Mouse (Mus musculus) lung, adult 18-20 months (tissue): ENCODE data around the gene Hgd.

Experiments used
- DNase-seq, 2 experiments: peaks; one replicate each; pipeline ENCODE4 v3.0.0; 2022; ENCODE audit warnings: mixed read lengths in 2 of 2

Gene Hgd

DNA sequence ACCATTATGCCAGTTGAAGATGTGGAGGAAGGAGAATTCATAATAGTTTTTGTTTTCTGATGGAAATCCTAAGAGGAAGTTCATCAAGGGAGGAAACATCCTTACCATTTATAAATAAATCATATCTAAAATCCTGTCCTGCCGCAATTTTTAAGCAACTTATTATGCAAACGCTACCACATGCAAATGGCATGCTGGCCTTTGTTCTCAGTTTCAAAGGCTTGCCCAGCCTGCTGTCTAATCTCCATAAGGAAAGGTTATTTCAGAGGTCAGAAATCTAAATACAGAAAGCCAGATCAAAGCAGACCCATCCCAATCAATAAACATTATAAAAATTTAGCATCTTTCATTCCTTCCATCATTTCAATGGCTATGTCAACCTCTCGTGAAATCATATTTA is 1.9 kb downstream of the Hgd start:
- no peak for DNase-seq

DNA sequence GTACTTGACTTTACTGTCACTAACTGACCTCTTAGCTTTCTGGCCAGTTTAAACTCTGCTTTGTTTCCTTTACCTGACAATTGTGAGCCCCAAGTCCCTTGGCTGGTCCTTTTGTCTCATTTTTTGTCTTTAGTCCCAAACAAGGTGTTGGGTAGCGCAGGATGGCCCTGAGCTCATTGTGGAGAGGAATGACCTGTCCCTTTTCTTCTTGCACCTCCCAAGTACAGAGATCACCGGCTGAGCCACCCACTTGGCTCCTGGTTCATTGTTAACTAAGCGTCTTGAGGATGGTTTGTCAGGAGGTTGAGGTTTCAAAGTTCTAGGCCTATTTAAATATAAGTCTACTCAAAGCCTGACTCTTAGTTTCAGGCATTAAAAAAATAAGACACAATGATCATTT is 3.4 kb downstream of the Hgd start:
- no peak for DNase-seq

DNA sequence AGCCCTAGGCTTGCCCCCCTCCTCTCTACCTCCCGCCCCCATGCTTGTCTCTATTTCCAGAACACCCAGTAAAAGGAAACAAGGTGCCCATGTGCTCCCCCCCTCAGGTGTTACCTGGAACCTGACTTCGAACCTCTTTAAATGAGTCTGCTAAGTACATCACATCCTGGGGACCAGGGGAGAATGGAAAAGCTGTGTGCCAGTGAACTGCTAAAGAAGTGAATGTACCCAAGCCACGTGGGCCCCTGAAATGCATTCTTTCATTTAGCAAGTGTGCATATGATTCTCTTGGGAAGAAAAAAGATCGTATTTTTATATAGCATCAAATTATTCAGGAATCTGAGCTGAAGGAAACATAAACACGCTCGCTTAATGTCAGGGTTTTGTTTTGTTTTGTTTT is 3.8 kb downstream of the Hgd start:
- DNase-seq, result no peak

DNA sequence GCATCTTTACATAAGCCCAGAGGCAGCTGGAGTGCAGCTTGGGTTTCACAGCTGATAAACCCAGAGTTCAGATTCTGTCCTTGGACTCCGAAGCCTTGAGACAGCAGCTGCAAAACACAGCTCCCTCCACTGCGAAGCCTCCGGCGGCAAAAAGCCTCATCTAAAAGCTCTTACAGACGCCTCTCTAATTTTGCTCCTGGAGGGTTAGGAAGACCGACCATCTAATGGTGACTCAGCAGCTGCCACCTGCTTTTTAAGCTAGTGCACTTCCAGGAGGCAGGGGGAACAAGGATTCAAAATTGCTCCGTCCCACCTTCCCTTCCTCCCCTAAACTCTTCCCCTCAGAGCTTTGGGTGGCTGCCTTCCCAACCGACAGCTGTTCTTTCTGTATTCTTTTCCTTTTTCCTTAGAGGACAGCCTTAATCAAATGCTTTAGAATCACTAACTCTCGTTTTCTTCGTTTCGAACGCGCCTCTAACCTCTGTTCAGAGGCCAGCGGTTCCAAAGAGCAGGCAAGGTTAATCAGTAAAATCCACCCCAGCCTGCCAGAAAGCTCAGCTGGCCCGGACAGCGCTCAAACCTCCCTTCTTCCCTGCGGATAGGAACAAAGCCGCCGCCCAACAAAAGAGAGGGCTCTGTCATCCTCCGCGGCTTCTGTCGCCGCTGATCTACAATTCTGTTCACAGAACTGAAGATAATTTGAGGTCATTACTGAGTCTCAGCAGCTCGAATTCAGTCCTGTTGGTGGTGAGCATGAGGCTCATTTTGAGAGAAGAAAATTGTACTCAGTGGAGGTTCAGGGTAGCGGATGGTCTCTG is 4.5 kb downstream of the Hgd start:
- DNase-seq, result no peak

DNA sequence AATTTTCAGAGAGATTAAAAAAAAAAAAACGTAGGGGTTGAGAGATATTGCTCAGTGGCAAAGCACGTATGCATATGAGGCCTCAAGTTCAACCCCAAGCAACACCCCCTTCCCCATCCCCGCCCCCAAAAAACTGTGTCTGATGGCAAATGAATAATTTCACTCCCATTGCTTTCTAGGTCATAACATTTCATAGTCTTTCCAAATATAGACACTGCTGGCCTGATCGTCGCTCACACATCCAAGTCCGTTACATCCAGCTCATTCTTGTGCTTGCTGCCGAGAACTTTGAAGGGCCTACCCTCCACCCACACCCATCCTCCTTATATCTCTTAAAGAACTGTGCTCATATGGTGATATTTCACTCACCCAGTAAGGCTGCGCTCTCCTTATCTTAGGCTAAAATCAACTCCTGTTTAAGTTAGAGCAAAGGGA is 5.2 kb downstream of the Hgd start:
- no peak for DNase-seq

DNA sequence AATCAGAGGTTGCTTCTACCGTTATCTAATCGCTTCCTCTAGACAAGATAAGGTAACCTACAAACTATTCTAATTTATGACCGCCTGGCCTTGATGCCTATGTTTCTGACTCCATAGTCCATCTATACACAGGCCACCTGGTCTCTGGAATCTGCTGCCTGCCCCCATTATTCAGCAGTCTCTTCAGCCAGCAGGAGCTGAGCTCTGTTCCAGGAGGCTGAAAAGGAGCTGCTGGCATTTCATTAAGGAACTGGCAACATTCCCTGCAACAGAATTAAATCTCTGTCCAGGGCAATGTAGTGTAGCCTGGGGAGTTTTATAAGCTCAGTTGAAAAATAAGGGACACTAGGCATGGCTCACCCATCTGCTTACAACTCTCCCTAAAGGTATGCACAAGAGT is 11.0 kb downstream of the Hgd start:
- no peak for DNase-seq

DNA sequence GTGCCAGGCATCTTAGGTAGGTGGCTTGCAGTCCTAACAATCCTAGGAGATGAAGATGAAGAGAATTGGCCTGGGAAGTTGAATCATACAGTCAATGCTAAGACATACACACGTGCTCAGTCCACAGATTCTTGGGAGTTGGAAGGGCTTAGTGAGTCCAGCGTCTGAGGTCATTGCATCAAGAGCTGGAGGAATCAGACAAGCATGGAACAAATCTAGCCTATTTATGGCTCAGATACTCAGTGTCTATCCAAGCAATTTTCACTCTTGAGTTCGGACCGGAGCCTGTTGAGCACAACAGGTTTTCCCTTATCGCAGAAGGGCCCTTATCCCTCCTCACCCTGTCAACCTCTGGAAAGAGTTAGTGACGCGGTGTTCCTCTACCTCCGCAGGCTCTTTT is 11.6 kb downstream of the Hgd start:
- peak in 1 of 2 experiments; percentile 7 for DNase-seq

DNA sequence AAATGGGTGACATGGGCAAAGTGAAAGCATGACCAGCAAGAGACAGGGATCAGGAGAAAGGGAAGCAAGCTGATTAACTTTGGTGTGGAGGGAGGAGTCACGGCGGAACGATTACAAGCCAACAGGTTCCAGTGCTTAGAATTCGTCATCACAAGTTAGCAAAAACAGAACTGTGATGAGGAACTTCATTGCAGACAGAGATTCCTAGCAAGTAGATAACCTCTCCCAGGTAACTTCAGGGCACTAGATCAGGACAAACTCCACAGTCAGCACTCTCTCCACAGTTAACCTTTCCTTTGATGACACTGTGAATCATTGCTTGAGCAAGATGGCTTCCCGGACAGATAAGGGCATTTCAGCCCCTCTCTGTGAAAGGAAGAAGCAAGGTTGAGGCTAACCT is 17.5 kb downstream of the Hgd start:
- DNase-seq, result no peak

DNA sequence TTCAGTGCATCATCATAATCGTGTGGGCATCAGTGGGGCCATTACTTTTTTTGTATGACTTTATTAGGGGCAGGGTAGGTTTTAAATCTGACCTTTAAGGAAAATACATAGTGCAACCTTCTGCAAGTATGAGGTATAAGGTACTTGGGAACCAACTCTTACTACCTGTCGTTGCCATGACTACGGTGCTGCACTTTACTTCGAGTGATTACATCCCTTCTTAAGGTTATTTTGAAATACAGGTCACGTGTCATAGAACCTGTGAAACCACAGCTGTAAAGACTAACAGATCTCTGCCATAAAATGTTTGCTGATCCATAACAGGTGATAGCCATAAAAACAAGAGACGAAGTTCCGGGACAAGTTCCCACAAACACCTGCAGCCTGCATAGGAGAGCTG is 18.5 kb downstream of the Hgd start:
- DNase-seq, result peak; percentile 36 to 60

DNA sequence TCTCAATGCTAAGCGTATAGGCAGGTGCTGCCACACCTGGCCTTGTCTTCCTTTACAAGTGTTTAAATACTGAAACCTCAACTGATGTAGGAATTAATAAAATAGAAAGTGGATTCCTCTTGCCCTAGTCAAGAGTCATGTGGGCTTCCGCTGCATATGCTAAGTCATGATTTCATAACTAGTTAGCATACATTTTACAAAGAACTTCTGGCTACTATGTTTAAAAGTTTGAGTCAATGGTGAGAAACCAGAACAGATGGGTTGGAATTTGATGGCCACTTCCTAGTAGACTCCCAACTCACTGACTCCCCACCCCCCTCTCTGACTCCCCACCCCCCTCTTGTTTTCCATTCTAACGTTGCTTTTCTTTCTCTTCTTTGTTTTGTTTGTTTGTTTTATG is 19.4 kb downstream of the Hgd start:
- no peak for DNase-seq

DNA sequence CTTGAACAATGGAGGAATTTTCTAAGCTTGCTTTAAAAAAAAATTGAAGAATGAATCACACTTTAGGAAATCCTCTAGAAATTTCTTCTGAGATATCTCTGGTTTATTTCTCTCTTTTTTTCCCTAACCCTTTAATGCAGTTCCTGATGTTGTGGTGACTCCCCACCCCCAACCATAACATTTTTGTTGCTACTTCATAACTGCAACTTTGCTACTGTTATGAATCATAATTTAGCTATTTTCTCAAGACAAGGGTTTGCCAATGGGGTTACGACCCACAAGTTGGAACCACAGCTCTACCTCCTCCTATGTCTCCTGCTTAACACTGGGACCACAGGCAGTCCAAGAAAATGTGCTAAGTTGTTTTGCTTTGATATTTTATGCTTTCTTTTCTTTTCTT is 23.5 kb downstream of the Hgd start:
- DNase-seq, result no peak

DNA sequence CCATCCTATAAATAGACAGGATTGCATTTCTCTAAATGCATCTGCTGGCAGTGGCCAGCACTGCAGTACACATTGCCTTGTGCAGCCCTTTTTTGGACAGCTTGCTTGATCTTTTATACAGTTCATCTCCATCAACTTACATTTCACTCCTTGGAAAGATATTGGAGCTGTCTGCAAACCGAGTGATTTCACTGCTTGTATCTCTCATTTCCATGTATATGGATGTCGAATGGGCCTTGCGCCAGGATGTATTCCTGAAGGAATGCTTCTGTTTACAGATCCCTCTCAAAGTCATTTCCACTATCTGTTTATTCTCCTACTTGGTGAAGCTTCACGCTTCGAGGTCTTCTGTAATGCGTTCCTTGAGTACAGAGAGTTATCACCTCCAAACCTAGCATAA is 24.3 kb downstream of the Hgd start:
- DNase-seq, result no peak

DNA sequence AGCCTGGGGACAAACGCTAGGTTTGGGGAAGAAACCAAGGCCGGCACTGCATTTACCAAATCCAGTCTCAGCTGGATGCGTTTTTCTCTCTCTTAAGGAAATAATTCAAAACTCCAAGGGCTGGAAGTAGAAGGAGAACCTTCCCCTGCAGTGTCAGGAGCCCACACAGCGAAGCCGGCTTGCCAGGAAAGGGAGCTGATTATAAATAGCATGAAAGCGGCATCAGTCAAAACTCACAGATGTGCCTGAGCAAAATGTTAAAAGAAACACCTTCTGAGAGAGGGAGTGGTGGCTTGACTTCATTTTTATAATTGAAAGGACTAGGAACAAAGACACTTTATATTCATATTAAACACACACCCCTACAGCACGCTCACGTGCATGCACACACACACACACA is 30.4 kb downstream of the Hgd start:
- DNase-seq, result no peak

DNA sequence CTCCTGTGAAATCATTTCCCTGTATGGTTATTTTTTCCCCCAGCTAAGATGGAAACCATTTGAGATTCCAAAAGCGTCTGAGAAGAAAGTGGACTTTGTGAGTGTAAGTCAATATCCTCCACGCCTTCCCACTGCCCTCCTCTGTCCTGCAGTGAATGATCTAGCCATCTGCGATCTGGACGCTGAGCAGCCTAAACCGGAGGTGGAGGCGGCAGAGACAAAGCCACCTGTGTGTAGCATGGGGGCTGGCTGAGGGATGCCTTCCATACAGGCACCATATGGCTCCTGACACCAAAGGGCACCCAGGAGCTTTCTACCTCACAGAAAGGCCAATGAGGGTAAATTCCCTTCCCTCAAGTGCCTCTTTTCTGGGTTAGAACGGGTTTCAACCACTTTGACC is 31.1 kb downstream of the Hgd start:
- no peak for DNase-seq

DNA sequence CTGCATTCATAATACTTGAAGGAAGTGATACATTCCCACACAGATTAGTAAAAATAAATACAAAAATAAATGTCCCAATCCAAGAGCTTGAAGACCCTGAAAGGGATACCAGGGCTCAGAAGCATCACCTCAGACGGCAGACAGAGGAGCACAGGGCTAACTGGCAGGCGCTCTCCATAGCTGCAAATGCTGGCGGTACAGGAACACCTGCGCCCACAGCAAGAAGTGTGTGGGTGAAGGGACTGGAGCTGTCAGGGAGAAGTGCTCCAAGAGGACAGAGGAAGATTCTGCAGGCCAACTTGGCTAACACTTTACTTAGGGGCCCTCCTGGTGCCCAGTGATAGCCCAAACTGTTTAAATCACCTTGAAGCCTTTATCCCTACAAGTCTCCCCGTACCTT is 32.1 kb downstream of the Hgd start:
- no peak for DNase-seq

DNA sequence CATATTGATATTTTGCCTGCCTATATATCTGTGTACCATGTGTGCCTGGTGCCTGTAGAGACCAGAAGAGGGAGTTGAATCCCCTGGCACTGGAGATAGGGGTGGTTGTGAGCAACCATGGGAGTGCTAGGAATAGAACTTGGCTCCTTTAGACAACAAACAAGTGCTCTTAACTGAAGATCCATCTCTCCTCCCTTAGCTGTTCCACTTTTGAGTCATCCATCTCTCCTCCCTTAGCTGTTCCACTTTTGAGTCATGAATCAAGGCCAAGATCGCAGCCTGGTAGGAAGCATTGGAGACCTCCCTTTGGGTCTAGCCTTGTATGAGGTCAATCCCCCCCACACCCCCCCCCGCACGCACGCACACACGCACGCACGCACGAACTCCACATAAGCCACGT is 34.6 kb downstream of the Hgd start:
- DNase-seq, result no peak

DNA sequence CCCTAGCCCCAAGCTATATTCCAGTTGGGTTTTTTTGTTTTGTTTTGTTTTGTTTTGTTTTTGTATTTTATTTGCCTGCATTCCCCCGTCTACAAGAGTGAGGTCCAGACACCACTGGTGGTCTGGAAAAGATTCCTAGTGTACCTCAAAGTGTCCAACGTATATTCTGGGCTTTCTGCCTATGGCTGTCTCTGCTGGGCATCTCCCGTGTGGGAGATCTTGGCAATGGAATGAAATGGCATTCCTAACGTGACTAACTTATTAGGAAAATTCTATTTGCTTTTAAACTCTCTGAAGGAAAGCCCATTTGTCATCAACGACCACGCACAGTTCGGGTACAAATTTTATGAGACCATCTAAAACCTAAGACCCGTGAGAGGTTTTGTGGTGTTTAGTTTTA is 35.5 kb downstream of the Hgd start:
- DNase-seq, result no peak

DNA sequence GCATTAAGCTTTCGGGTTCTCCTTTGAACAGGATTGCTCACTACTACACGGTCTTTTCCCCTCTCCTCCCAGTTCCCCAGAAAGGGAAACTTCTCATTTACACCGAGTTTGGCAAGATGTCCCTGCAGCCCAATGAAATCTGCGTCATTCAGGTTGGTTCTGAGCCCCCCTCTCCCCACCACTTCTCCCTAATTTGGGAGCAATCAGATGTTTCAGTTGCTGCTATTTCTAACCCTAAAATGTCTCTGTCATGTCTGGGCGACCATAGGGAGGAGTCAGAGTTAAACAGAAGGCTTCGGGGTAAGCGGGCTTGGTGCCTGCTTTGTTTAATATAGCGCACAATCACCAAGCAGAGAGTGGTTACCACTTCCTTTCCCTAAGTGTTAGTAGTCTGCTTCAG is 36.2 kb downstream of the Hgd start:
- no peak for DNase-seq

DNA sequence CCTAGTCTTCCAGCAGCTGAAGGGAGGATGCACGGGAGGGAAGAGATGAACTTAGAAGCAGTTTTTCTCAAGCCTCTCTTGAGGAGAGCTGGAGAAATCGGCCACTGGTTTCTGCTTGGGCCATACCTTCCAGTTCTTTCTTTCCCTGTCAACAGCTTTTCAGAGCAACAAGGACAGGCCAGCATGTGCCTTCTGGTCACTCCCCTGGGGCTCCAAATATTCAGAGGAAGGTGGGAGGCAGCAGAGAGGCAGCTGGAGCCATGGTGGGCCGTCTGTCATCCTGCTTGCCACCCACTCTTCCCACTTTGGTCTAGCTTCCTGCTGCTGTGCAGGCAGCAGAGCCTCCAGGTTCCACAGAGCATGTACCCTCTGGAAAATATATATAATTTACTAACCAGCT is 37.7 kb downstream of the Hgd start:
- no peak for DNase-seq

DNA sequence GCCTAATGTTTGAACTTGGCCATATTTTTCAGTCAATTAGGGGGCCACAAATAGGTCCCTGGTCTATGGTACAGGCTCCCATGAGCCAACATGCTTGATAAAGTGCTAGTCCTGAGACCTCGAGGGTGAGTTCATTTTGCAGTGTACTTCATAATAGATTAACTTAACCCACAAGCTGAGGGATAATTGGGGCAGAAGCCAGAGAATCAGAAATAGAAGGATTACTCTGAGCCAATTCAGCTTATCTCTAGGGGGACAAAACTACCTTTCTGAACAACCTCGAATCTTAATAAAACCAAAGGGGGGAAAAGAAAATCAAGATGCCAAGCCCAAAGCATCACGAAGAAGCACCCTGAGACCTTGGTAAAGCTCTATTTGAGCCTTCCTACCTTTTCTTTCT is 42.5 kb downstream of the Hgd start:
- no peak for DNase-seq

DNA sequence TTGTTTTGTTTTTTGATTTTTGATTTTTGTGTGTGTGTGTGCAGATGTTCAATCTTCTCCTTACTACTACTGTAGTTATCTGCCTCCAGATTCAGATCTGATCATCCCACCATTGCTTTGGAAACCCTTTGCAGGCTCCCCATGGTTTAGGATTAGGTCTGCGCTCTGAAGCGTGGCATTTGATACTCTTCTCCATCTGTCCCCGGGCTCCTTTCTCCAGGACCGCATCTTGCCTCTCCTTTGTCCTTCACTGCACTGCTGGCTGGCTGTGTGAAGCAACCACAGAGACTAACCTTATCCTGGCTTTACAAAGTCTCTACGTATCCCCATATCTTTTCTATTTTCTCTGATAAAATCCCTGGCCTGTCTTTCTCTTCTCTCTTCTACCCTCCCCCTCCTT is 43.0 kb downstream of the Hgd start:
- DNase-seq, result no peak

DNA sequence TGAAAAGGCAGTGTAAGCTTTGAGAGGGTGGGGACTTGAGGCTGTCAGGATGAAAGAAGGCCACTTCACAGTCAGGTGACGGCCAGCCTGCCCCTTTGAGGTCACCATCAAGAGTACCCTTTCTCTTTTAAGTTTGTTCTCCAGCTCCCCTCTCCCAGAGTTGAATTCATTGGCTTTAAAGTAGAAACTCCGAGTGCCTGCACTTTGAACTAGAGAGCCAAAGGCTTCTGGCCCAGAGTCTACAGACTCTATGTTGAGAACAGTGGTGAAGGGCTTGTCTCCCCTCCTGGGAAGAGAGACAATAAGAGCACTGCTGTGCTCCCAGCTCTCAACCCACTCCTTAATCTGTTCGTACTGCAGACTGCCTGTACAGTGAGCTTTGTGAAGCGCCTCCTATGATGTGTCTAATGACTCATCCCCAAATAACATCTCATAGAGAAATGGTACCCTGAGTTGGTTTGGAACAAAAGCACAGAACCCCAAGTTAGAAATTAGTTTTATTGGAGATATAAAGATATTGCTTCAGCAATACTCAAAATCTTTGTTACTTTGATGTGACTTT is 46.5 kb downstream of the Hgd start:
- DNase-seq, result no peak

DNA sequence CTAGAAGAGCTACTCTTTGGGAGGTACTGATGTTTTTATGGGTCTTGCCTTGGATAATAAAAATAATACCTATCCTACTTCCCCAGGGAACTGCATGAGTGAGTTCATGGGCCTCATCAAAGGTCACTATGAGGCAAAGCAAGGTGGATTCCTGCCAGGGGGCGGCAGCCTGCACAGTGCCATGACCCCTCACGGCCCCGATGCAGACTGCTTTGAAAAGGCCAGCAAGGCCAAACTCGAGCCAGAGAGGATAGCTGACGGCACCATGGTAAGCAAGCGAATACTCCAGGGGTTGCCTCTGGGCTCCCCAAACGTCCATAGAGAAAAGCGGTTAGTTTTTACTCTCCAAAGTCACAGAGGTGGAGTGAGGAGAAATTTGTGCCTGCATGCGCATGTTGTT is 48.4 kb downstream of the Hgd start:
- no peak for DNase-seq

DNA sequence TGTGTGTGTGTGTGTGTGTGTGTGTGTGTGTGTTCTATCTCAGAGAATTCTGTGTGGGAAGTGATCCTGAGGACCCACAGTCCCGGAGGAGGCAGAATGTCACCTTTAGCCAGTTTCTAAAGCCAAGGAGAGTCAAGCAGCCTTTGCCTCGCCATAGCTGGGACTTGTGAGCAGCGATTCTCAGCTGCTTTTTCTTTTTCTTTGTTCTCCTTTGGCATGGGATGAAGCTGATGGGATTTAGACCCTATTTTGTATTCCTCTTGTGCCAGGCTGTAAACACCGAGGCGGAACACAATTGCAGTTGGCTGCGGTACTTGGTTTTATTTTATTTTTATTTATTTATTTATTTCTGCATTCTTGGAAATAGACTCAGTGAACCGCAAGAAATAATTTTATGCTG is 49.1 kb downstream of the Hgd start:
- DNase-seq, result no peak

DNA sequence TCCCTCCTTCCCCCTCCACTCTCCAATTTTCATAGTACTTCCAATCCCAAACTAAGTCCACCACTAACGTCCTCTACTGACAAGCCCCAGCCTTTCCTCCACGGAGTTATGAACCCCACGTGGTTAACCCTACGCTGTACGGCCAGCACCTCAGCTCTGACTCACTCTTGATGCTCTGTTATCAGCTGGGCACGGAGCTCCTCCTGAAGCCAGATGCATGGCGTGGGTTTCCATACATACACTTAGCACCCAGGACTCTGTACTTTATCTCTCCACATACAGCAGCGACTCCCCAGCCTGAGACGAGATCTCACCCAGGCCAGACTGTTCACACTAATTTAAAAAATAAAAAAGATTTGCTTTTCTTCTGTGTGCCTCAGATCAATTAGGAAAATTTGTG is 54.6 kb downstream of the Hgd start:
- DNase-seq, result no peak
